Mouse (Mus musculus) hindbrain, embryonic 14.5 days (tissue): Measurements from ENCODE around the gene Acap3. TPM values are rescaled to one million over a fixed set of nuclear protein-coding genes. Genes with fewer than 3 reads are reported as not detected.

Experiments used
- ATAC-seq: fragments of 200-750 bp; cut with Nextera tagmentation; 2 replicates; pipeline ENCODE4 v1.8.0; 2017; ENCODE audit warnings: moderate number of reproducible peaks, mild to moderate bottlenecking, moderate TSS enrichment, moderate library complexity; ENCODE audit not compliant: low FRiP score
- DNase-seq: peaks from one replicate; pipeline ENCODE4 v3.0.0-alpha.2; 2015; ENCODE audit warnings: low spot score
- H3K27ac ChIP-seq: fragments of 300-500 bp; sonication (generic); 2 replicates; pipeline ENCODE4 v1.5.1; 2014; ENCODE audit warnings: mild to moderate bottlenecking, moderate library complexity
- H3K27me3 ChIP-seq: fragments of 300-500 bp; sonication (generic); 2 replicates; pipeline ENCODE4 v1.6.1; 2014; ENCODE audit warnings: mild to moderate bottlenecking, low read length, mixed read lengths; ENCODE audit not compliant: control insufficient read depth, insufficient read depth
- H3K36me3 ChIP-seq: fragments of 300-500 bp; sonication (generic); replicated peaks from 2 replicates; pipeline ENCODE4 v1.6.1; 2014; ENCODE audit not compliant: control insufficient read depth, insufficient read depth
- H3K4me1 ChIP-seq: fragments of 300-500 bp; sonication (generic); replicated peaks from 2 replicates; pipeline ENCODE4 v1.6.1; 2014; ENCODE audit warnings: antibody characterized with exemption, low read length, mixed read lengths; ENCODE audit not compliant: control insufficient read depth, insufficient read depth
- H3K4me2 ChIP-seq: fragments of 300-500 bp; sonication (generic); replicated peaks from 2 replicates; pipeline ENCODE4 v1.6.1; 2014; ENCODE audit warnings: mild to moderate bottlenecking, moderate library complexity
- H3K4me3 ChIP-seq: fragments of 300-500 bp; sonication (generic); replicated peaks from 2 replicates; pipeline ENCODE4 v1.5.1; 2014; ENCODE audit warnings: mild to moderate bottlenecking, low read length
- H3K9ac ChIP-seq: fragments of 300-500 bp; sonication (generic); 2 replicates; pipeline ENCODE4 v1.6.1; 2014
- H3K9me3 ChIP-seq: fragments of 300-500 bp; sonication (generic); 2 replicates; pipeline ENCODE4 v1.6.1; 2016; ENCODE audit warnings: low read length; ENCODE audit not compliant: control insufficient read depth
- WGBS: fragments of 180-500 bp; shearing (Covaris S2); extraction: QIAGEN DNeasy Blood & Tissue Kit; methylation state at CpG from one replicate; pipeline ENCODE4 v1.1.7; 2014; 5-methylcytosine and 5-hydroxymethylcytosine counted together
- polyA plus RNA-seq: library from polyadenylated mRNA; unstranded; fragments of >200 nt; fragmentation: Nextera tagmentation; extraction: Ambion mirVana; gene quantifications from 2 replicates; pipeline ENCODE4 v1.2.1, GENCODE M21; 2014

The Acap3 gene
- polyA plus RNA-seq, 1 experiment from 2014 or later: 71.8 TPM

DNA sequence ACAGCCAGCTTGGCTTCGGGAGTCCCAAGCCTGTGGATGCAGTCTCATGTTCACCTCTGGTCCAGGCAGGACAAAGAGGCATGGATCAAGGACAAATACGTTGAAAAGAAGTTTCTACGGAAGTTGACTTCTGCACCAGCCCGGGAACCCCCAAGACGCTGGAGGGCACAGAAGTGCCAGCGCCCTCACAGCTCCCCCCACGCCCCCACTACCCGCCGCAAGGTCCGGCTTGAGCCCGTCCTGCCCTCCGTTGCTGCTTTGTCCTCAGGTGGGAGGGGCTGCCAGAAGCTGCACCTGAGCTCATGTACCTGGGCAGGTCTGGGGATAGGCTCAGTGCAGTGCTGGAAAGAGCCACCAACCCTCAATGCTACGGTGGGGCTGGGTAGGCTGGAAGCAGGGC, 11.6 kb downstream of the Acap3 start:
- H3K4me3 ChIP-seq: no peak overlapping the region
- WGBS: 97% methylated on average over 13 of the region's 13 CpGs
- no peak overlapping the region for H3K27ac ChIP-seq
- no peaks in the 10 kb centered on the region for H3K4me1 ChIP-seq
- ATAC-seq (no peak), DNase-seq (no peak)
- no peak overlapping the region for H3K4me2 ChIP-seq
- peaks cover 95% of the 10 kb centered on the region for H3K36me3 ChIP-seq
- H3K9me3 ChIP-seq: no peaks in the 10 kb centered on the region
- H3K27me3 ChIP-seq: no peaks in the 10 kb centered on the region
- H3K9ac ChIP-seq: no peak overlapping the region

DNA sequence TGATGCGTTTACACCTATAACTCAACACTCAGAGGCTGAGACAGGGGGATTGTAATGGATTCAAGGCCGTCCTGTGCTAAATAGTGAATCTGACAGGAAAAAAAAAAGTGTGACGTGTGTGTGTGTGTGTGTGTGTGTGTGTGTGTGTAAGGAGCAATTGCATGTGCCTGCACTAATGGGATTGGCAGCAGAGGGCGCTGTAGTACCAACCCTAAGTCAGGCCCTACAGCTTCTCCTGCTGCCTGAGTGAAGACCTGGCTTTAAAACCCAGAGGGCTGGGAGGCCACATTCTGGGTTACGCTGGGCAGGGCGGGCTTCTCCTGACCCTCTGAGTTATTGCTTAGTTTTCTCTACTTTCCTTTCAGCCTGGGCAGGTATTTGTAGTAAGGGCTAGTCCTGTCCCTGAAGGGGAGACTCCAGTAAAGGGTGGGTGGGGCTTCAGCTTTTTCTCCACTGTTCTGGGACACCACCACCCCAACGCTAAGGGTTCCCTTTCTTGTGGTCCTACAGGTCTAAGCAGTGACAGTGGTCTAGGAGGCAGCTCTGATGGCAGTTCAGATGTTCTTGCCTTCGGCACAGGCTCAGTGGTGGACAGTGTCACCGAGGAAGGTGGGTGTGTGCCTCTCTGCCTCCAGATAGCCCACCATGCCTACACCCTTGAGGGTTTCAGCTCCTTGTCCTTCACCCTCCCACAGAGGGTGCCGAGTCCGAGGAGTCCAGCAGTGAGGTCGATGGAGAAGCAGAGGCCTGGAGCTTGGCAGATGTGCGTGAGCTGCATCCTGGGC, 12.9 kb downstream of the Acap3 start:
- peaks cover 83% of the 10 kb centered on the region for H3K36me3 ChIP-seq
- no peaks in the 10 kb centered on the region for H3K9me3 ChIP-seq
- DNase-seq (no peak), ATAC-seq (no peak)
- no peak overlapping the region for H3K4me3 ChIP-seq
- 91% methylated on average over 13 of the region's 13 CpGs for WGBS
- H3K9ac ChIP-seq: no peak overlapping the region
- no peak overlapping the region for H3K4me2 ChIP-seq
- H3K27me3 ChIP-seq: no peaks in the 10 kb centered on the region
- H3K4me1 ChIP-seq: no peaks in the 10 kb centered on the region
- H3K27ac ChIP-seq: no peak overlapping the region

DNA sequence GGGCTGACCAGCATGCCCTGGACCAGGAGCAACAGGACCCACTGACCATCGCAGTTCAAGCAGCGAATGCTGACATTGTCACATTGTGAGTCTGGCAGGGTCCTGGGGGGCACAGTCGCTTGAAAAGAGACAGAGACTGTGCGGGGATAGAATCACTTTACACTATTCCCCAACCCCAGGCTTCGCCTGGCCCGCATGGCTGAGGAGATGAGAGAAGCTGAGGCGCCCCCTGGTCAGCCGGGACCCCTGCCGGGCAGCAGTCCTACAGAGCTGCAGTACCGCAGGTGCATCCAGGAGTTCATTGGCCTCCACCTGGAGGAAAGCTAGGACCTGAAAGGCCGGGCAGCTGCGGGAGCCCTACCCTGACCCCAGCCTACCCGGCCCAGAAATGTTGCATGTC, 14.0 kb downstream of the Acap3 start:
- DNase-seq (no peak), ATAC-seq (no peak)
- WGBS: 79% methylated on average over 13 of the region's 13 CpGs
- Histone ChIP-seq H3K36me3 (peaks cover 72% of the 10 kb centered on the region), H3K4me3 (no peak overlapping the region), H3K9ac (no peak overlapping the region), H3K27ac (no peak overlapping the region), H3K4me2 (no peak overlapping the region), H3K4me1 (no peaks in the 10 kb centered on the region), H3K9me3 (no peaks in the 10 kb centered on the region), H3K27me3 (no peaks in the 10 kb centered on the region)

DNA sequence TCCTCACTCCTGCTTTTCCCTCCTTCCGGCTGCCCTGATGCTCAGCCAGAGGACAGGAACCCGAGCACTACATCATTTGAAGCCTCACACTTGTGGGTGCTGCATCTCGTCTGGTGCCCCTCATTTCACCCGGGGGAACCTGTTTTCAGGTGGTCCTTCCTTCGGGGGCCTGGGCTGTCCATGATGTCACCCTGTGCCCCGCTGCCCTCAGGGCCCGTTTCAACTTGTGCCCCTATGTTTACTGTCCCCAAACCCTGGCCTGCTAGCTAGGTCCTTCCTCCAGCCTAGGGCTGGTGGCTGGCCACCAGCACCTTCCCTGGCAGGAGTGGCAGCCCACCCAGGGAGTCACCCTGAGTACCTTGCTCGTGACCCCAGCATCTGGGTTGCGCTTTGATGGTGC, 14.5 kb downstream of the Acap3 start:
- H3K4me1 ChIP-seq: no peaks in the 10 kb centered on the region
- no peak overlapping the region for H3K4me2 ChIP-seq
- H3K36me3 ChIP-seq: peaks cover 67% of the 10 kb centered on the region
- DNase-seq (no peak), ATAC-seq (no peak)
- 89% methylated on average over 9 of the region's 9 CpGs for WGBS
- no peak overlapping the region for H3K27ac ChIP-seq
- H3K27me3 ChIP-seq: no peaks in the 10 kb centered on the region
- H3K9me3 ChIP-seq: no peaks in the 10 kb centered on the region
- no peak overlapping the region for H3K4me3 ChIP-seq
- no peak overlapping the region for H3K9ac ChIP-seq

DNA sequence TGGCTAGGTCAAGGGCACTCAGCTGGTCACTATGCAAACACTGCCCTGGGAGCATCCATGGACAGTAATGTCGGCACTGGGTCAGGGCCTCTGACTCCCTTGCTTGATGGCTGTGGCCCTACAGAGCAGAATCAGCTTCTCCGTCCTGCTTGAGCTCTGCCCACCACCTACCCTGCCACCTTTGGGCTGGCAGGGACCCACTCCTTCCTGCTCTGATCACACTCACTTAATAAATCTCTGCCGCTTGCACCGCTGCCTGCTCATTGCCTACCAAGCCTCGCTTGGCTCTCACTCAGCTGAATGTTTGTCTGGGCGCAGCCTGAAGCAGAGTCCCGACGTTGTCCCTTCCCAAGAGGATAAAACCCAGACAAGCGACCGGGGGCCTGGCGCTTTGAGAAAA, 15.4 kb downstream of the Acap3 start:
- Histone ChIP-seq H3K4me1 (no peaks in the 10 kb centered on the region), H3K27me3 (no peaks in the 10 kb centered on the region), H3K9me3 (no peaks in the 10 kb centered on the region), H3K4me2 (no peak overlapping the region), H3K4me3 (no peak overlapping the region), H3K9ac (no peak overlapping the region), H3K36me3 (peaks cover 58% of the 10 kb centered on the region), H3K27ac (no peak overlapping the region)
- ATAC-seq (no peak), DNase-seq (no peak)
- WGBS: 86% methylated on average over 11 of the region's 11 CpGs

DNA sequence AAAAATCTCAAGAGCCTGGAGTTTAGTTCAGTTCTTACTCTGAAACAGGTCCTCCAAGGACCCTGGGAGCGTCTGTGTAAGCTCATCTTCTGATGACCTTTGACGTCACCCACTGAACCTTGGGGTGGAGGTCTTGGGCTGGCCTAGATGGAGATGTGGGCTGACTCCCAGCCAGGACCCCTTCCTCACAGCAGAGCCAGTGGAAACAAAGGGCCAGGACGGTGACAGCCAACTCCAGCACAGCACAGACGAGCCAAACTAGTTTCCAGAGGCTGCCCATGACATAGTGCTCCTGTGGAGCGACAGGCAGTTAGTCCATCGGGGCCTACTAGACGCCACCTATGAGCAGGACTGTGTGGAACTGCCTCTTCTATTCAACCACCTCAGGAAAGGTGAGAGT, 16.7 kb downstream of the Acap3 start:
- no peak overlapping the region for H3K4me3 ChIP-seq
- no peaks in the 10 kb centered on the region for H3K9me3 ChIP-seq
- H3K27me3 ChIP-seq: no peaks in the 10 kb centered on the region
- DNase-seq: no peak
- H3K9ac ChIP-seq: no peak overlapping the region
- peaks cover 45% of the 10 kb centered on the region for H3K36me3 ChIP-seq
- no peak overlapping the region for H3K4me2 ChIP-seq
- WGBS: 74% methylated on average over 7 of the region's 7 CpGs
- H3K27ac ChIP-seq: no peak overlapping the region
- H3K4me1 ChIP-seq: no peaks in the 10 kb centered on the region
- no peak for ATAC-seq

DNA sequence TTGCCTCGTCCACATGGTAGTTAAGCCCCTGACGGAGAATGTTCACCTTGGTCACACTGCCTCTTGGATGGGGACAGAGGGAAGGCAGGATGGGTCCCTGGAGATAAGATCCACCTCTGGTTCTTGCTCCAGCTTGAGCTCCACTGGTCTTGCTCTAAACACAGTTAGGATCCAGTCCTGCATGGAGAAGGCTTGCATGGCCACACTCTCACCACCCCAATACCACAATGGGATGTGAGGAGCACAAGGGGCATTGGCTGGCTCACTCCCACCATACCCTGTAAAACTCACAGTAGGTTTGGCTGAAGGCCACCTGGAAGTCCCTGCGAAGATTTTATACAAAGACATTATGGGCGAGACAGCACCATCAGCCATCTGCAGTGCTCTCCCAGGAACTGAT, 17.1 kb downstream of the Acap3 start:
- H3K4me2 ChIP-seq: no peak overlapping the region
- DNase-seq (no peak), ATAC-seq (no peak)
- no peaks in the 10 kb centered on the region for H3K9me3 ChIP-seq
- H3K9ac ChIP-seq: no peak overlapping the region
- H3K4me1 ChIP-seq: no peaks in the 10 kb centered on the region
- 97% methylated on average over 4 of the region's 4 CpGs for WGBS
- peaks cover 40% of the 10 kb centered on the region for H3K36me3 ChIP-seq
- H3K4me3 ChIP-seq: no peak overlapping the region
- H3K27me3 ChIP-seq: no peaks in the 10 kb centered on the region
- no peak overlapping the region for H3K27ac ChIP-seq

DNA sequence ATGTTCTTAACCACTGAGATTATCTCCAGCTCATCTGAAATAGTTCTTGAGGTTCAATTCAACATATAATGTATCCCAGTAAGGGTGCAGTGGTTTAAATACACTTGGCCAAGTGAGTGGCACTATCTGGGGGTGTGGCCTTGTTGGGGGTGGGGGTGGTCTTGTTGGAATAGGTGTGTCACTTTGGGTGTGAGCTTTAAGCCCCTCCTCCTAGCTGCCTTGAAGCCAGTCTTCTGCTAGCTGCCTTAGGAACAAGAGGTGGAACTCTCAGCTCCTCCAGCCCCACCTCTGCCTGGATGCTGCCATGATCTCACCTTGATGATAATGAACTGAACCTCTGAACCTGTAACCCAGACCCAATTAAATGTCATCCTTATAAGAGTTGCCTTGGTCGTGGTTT, 40.4 kb downstream of the Acap3 start:
- Histone ChIP-seq H3K9ac (no peak overlapping the region), H3K4me1 (no peaks in the 10 kb centered on the region), H3K27me3 (no peaks in the 10 kb centered on the region), H3K9me3 (no peaks in the 10 kb centered on the region), H3K27ac (no peak overlapping the region), H3K36me3 (no peaks in the 10 kb centered on the region), H3K4me3 (no peak overlapping the region), H3K4me2 (no peak overlapping the region)
- ATAC-seq (no peak), DNase-seq (no peak)
- 84% methylated on average over 1 of the region's 1 CpGs for WGBS

DNA sequence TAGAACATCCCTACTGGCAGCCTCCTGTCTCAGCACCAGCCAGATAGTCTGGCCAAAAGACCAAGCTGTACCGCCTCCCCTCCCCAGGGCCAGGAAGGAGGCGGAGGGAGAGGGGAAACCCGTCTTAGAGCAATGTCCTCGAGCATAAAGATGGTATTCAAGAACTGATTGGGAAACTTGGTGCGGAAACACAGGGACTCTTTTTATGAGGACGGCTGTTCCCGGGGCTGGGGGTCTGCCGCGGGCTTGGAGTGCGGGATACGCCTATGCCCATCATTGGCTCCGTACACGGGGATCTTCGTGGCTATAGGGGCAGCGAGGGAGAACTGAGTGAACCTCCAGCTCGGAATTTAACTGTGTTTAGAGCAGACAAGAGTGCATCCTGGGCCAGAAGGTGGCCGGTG, 51.4 kb downstream of the Acap3 start:
- peaks cover 19% of the 10 kb centered on the region for H3K4me1 ChIP-seq
- DNase-seq (no peak), ATAC-seq (peak; percentile 63; the same call in 1 of the 2 replicates)
- H3K4me3 ChIP-seq: peak overlapping the region; percentile 94
- H3K36me3 ChIP-seq: peaks cover 17% of the 10 kb centered on the region
- WGBS: 2% methylated on average over 17 of the region's 17 CpGs
- H3K4me2 ChIP-seq: peak overlapping the region; percentile 98
- peak overlapping the region; percentile 91 for H3K9ac ChIP-seq
- no peaks in the 10 kb centered on the region for H3K9me3 ChIP-seq
- no peaks in the 10 kb centered on the region for H3K27me3 ChIP-seq
- peak overlapping the region; percentile 83 for H3K27ac ChIP-seq
